Mouse (Mus musculus) myocyte (in vitro differentiated cells): ENCODE results near the gene Cxcl9.
A peak's percentile ranks its signal among the peaks of the same experiment; 100 is the strongest.

Source experiments
- CEBPB ChIP-seq: IDR thresholded peaks from 2 replicates; pipeline ENCODE4 v1.6.1; 2011; ENCODE audit warnings: mild to moderate bottlenecking, moderate library complexity; ENCODE audit not compliant: poor library complexity, insufficient read depth, severe bottlenecking
- E2F4 ChIP-seq: IDR thresholded peaks from one replicate; pipeline ENCODE4 v1.6.1; 2011; ENCODE audit warnings: mild to moderate bottlenecking, control low read depth, moderate library complexity; ENCODE audit not compliant: insufficient read depth
- MAX ChIP-seq: IDR thresholded peaks from one replicate; pipeline ENCODE4 v1.6.1; 2011; ENCODE audit warnings: low read depth, mild to moderate bottlenecking, control low read depth
- MYOD1 ChIP-seq, 3 experiments: IDR thresholded peaks; one replicate each; pipeline ENCODE4 v1.6.1; 2011; ENCODE audit warnings: control low read depth in 2 of 3, low read depth in 2 of 3, mild to moderate bottlenecking in 2 of 3, moderate library complexity in 1 of 3; ENCODE audit not compliant: insufficient read length in 2 of 3, control insufficient read depth in 1 of 3
- MYOG ChIP-seq, 3 experiments: IDR thresholded peaks; one replicate each; pipeline ENCODE4 v1.6.1; 2011; ENCODE audit warnings: control low read depth in 2 of 3, low read depth in 2 of 3, mild to moderate bottlenecking in 2 of 3; ENCODE audit not compliant: insufficient read length in 2 of 3, control insufficient read depth in 1 of 3, insufficient read depth in 1 of 3
- POLR2A ChIP-seq: IDR thresholded peaks from one replicate; pipeline ENCODE4 v1.6.1; 2011; ENCODE audit warnings: low read depth, mild to moderate bottlenecking, control low read depth, moderate library complexity; ENCODE audit not compliant: insufficient read length
- SRF ChIP-seq: IDR thresholded peaks from one replicate; pipeline ENCODE4 v1.6.1; 2011; ENCODE audit warnings: low read depth; ENCODE audit not compliant: control insufficient read depth, insufficient read length
- TCF12 ChIP-seq: IDR thresholded peaks from one replicate; pipeline ENCODE4 v1.6.1; 2011; ENCODE audit warnings: mild to moderate bottlenecking, control low read depth; ENCODE audit not compliant: poor library complexity, insufficient read depth, severe bottlenecking

GRCm38 (mm10) chr5:92370392-92370791, 42.5 kb upstream of the Cxcl9 start:
- no peak for TF ChIP-seq POLR2A
- TF ChIP-seq MAX, result no peak
- no peak for TF ChIP-seq TCF12
- TF ChIP-seq E2F4, result no peak
- TF ChIP-seq MYOD1 (IDR thresholded peaks at IDR 0.05; ENCODE audit: control insufficient read depth in 1 of 3, insufficient read length in 2 of 3, low read depth in 2 of 3), result no peak
- no peak for TF ChIP-seq SRF
- TF ChIP-seq CEBPB, result peak; percentile 97
- no peak for TF ChIP-seq MYOG (IDR thresholded peaks at IDR 0.05; ENCODE audit: control insufficient read depth in 1 of 3, insufficient read depth in 1 of 3, insufficient read length in 2 of 3, low read depth in 2 of 3)
